Comparison of ENCODE assay signal across 9 mouse cellular contexts in the genomic region with DNA sequence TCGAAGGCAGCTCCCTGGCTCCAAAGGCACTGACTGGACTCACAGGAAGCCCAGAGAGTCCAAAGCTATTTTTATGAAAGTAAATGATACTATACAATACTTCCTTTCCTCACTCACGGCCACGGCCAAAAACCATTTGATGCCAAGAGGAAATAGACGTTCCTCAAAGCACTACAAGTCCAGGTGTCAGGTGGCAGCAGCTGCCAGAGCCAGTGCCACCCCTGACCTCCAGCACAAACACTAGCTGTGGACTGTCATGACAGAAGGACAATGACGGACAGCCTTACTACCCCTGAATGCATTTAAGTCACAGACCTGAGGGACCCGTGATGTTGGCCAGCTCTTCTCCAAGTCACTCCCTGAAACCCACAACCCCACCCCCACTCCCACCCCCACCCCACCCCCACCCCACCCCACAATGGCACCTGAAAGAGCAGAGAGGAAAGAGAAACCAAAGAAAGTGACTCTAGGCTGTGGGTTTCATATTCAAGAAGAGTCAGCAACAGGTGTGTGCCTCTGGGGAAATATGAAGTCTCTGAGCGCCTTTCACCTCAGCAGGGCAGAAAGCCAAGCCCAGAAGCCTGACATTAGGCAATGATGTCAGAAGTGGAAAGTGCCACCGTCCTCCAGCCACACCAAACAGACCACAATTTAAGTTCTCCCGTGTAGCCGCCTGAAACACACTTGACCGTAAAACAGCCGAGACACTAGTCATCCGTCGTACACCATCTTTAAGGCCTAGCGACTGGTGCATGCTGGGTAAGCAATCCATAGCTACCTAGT. TPM values are rescaled to one million over a fixed set of nuclear protein-coding genes. Genes with fewer than 3 reads are reported as not detected.
DNase-seq lines count a peak whose midpoint lies in the region; ATAC-seq and TF ChIP-seq lines count a peak whose summit lies in the region.
"Had no signal": no experiment of that assay in that cellular context is flagged by ENCODE, and none has a peak within 500 bp of the region (broad histone marks: within the 10 kb centered on the region; RNA-seq: fewer than 3 reads in every experiment).

No protein-coding gene starts in this region.

- no peak overlapping the region for H3K4me2 ChIP-seq in kidney, embryonic 16.5 days (replicated peaks; ENCODE audit: low read depth, low read length)
- peak overlapping the region; percentile 59 for H3K4me2 ChIP-seq in myocyte (ENCODE audit: low read depth)

- H3K4me3 ChIP-seq in kidney, embryonic 16.5 days (ENCODE audit: low read length), result no peak overlapping the region
- H3K4me3 ChIP-seq in myocyte, result no peak overlapping the region

- H3K9ac ChIP-seq in kidney, embryonic 16.5 days (replicated peaks; ENCODE audit: low read length), result no peak overlapping the region

- no peaks in the 10 kb centered on the region for H3K27me3 ChIP-seq in kidney, embryonic 16.5 days (ENCODE audit: insufficient read depth, low read length)
- no peaks in the 10 kb centered on the region for H3K27me3 ChIP-seq in myocyte (ENCODE audit: control insufficient read depth, insufficient read depth, insufficient read length)

- ATAC-seq in kidney, embryonic 16.5 days (ENCODE audit: low FRiP score, low TSS enrichment), result peak; percentile 52; the same call in 1 of the 2 replicates

- peaks cover 88% of the 10 kb centered on the region for H3K79me2 ChIP-seq in myocyte (ENCODE audit: control insufficient read depth, insufficient read depth)

- TF ChIP-seq POLR2A in myocyte (IDR thresholded peaks at IDR 0.05; ENCODE audit: insufficient read length, low read depth), result no peak

- intact Hi-C loops in gastrocnemius, postnatal 14 days (cut with DNase I; ENCODE audit: low total_unique reads), result no loop called here

- H3K36me3 ChIP-seq in kidney, embryonic 16.5 days (ENCODE audit: insufficient read depth, low read length), result no peaks in the 10 kb centered on the region
- H3K36me3 ChIP-seq in myocyte (ENCODE audit: control insufficient read depth, insufficient read depth), result no peaks in the 10 kb centered on the region

- no peak overlapping the region for H3ac ChIP-seq in myocyte (ENCODE audit: control insufficient read depth, insufficient read length)

- H3K4me1 ChIP-seq in kidney, embryonic 16.5 days (ENCODE audit: insufficient read depth, low read length), result peaks cover 28% of the 10 kb centered on the region

- H3K27ac ChIP-seq in kidney, embryonic 16.5 days (ENCODE audit: low read length), result no peak overlapping the region

- H3K9me3 ChIP-seq in kidney, embryonic 16.5 days (ENCODE audit: low read length), result no peaks in the 10 kb centered on the region

- DNase-seq in gastrocnemius, postnatal 14 days, result peak; percentile 44
- DNase-seq in gastrocnemius, postnatal 10 days, result no peak
- peak; percentile 75 for DNase-seq in CD4-positive, CD25-positive, alpha-beta regulatory T cell, adult 2 months (ENCODE audit: low read depth, low spot score)
- no peak for DNase-seq in cerebellum, adult 18-20 months
- DNase-seq in urinary bladder, postnatal 10 days (ENCODE audit: low spot score), result no peak
- no peak for DNase-seq in cerebellum, postnatal 10 days
- DNase-seq: cerebellum, adult 8-10 months had no signal

- 51% methylated on average over 15 of the region's 15 CpGs for WGBS in kidney, embryonic 16.5 days

TF ChIP-seq in myocyte, 11 proteins besides CTCF, POLR2A, EP300 and RAD21:
- TF ChIP-seq SRF (IDR thresholded peaks at IDR 0.05; ENCODE audit: control insufficient read depth, insufficient read length, low read depth), result no peak
- TF ChIP-seq CEBPB (IDR thresholded peaks at IDR 0.05; ENCODE audit: insufficient read depth, poor library complexity, severe bottlenecking), result peak; percentile 32; the same call in 1 of the 2 replicates
- TF ChIP-seq E2F4 (IDR thresholded peaks at IDR 0.05; ENCODE audit: insufficient read depth), result no peak
- TF ChIP-seq MYOG (IDR thresholded peaks at IDR 0.05; ENCODE audit: control insufficient read depth in 1 of 3, insufficient read depth in 1 of 3, insufficient read length in 2 of 3, low read depth in 2 of 3), result peak; percentile 29 to 84 (median 56)
- TF ChIP-seq POLR2AphosphoS2 (IDR thresholded peaks at IDR 0.05; ENCODE audit: insufficient read length, low read depth), result no peak
- peak; percentile 49 to 92 (median 56) for TF ChIP-seq MYOD1 (IDR thresholded peaks at IDR 0.05; ENCODE audit: control insufficient read depth in 1 of 3, insufficient read length in 2 of 3, low read depth in 2 of 3)
- TF ChIP-seq TCF12 (IDR thresholded peaks at IDR 0.05; ENCODE audit: insufficient read depth, poor library complexity, severe bottlenecking), result peak; percentile 4
- peak; percentile 49 for TF ChIP-seq TCF3 (IDR thresholded peaks at IDR 0.05; ENCODE audit: insufficient read length, low read depth)

RNA-seq across cellular contexts. Expression of gene Utrn, which starts 45.5 kb away (rescaled TPM):
- 10 to 100 TPM; 37.1 to 44.7 TPM for total RNA-seq in gastrocnemius, postnatal 14 days (2021)
- total RNA-seq in gastrocnemius, postnatal 10 days (2021), result 10 to 100 TPM; 60.0 to 71.8 TPM
- 76.0 and 88.1 TPM in 2 replicates for polyA plus RNA-seq in kidney, embryonic 16.5 days (2015; fragmentation: Nextera tagmentation; extraction: Ambion mirVana)
- polyA plus RNA-seq in myocyte (2012; fragmentation: generic; extraction: Trizol), result 13.9 TPM

Comparison
In these comparisons a context has a peak if more than half of its experiments do, and no peak if none do; other contexts are left out.
1. DNase-seq: peak in gastrocnemius, postnatal 14 days (single experiment) and CD4-positive, CD25-positive, alpha-beta regulatory T cell, adult 2 months (single experiment); none in gastrocnemius, postnatal 10 days (single experiment), cerebellum, adult 18-20 months (0 of 2), urinary bladder, postnatal 10 days (single experiment) and cerebellum, postnatal 10 days (0 of 2).